Mouse (Mus musculus): ENCODE measurements around the gene Hsd17b2. TPM values are rescaled to one million over a fixed set of nuclear protein-coding genes. Genes with fewer than 3 reads are reported as not detected.
A peak's percentile ranks its signal among the peaks of the same experiment; 100 is the strongest.

Hsd17b2 gene
- polyA plus RNA-seq, 1 experiment from 2014 or later = not detected

GRCm38 (mm10) chr8:117779344-117779743, 77.6 kb downstream of the Hsd17b2 start:
- Histone ChIP-seq H3K36me3 (no peaks in the 10 kb centered on the region), H3K4me3 (no peak overlapping the region), H3K27ac (replicated peaks) (no peak overlapping the region), H3K27me3 (no peaks in the 10 kb centered on the region), H3K9me3 (no peaks in the 10 kb centered on the region), H3K9ac (replicated peaks) (no peak overlapping the region), H3K4me1 (no peaks in the 10 kb centered on the region), H3K4me2 (replicated peaks) (no peak overlapping the region)
- ATAC-seq (replicated peaks) = no peak
- WGBS = 60% methylated on average over 6 of the region's 6 CpGs

GRCm38 (mm10) chr8:117781375-117782129, 79.8 kb downstream of the Hsd17b2 start:
- Histone ChIP-seq H3K36me3 (no peaks in the 10 kb centered on the region), H3K27ac (replicated peaks) (no peak overlapping the region), H3K9me3 (no peaks in the 10 kb centered on the region), H3K9ac (replicated peaks) (no peak overlapping the region), H3K4me1 (no peaks in the 10 kb centered on the region), H3K27me3 (no peaks in the 10 kb centered on the region), H3K4me3 (no peak overlapping the region), H3K4me2 (replicated peaks) (no peak overlapping the region)
- WGBS = 59% methylated on average over 6 of the region's 6 CpGs
- no peak for ATAC-seq (replicated peaks)

- Histone ChIP-seq H3K4me1 (no peaks in the 10 kb centered on the region), H3K4me2 (replicated peaks) (no peak overlapping the region), H3K36me3 (0 out of 2 replicates have a peak, but pooled peaks cover 4% of the 10 kb centered on the region), H3K9ac (replicated peaks) (no peak overlapping the region), H3K9me3 (no peaks in the 10 kb centered on the region), H3K27ac (replicated peaks) (no peak overlapping the region), H3K27me3 (no peaks in the 10 kb centered on the region), H3K4me3 (no peak overlapping the region)
- no peak for ATAC-seq (replicated peaks)
- WGBS = 91% methylated on average over 7 of the region's 7 CpGs
Measured at GRCm38 (mm10) chr8:117783021-117783420, 81.3 kb downstream of the Hsd17b2 start.

DNA sequence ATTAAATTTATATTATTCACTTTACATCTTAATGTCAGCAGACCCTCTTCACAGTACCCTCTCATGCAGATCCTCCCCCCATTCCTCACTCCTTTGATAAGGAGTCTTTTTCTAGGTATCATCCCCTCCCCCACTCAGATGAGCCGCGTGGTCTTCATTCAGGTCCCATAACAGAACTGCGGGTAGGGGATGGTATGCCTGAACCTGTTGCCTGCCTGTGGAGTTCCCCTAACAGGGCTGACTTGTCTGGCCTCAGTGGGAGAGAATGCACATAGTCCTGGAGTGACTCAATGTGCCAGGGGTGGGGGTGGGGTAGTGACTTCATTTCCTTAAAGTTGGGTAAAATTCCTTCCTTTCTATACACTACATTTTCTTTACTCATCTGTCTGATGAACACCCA, 84.7 kb downstream of the Hsd17b2 start:
- H3K27ac ChIP-seq (replicated peaks) = no peak overlapping the region
- WGBS = 94% methylated on average over 3 of the region's 3 CpGs

GRCm38 (mm10) chr8:117792616-117793144, 91.0 kb downstream of the Hsd17b2 start:
- H3K9me3 ChIP-seq = no peaks in the 10 kb centered on the region
- H3K4me1 ChIP-seq = no peaks in the 10 kb centered on the region
- H3K27me3 ChIP-seq = no peaks in the 10 kb centered on the region
- no peak for ATAC-seq (replicated peaks)
- no peak overlapping the region for H3K4me2 ChIP-seq (replicated peaks)
- H3K27ac ChIP-seq (replicated peaks) = no peak overlapping the region
- H3K4me3 ChIP-seq = no peak overlapping the region
- H3K36me3 ChIP-seq = peaks cover 62% of the 10 kb centered on the region
- WGBS = 85% methylated on average over 19 of the region's 19 CpGs
- no peak overlapping the region for H3K9ac ChIP-seq (replicated peaks)

More for the DNA sequence above, 84.7 kb downstream of the Hsd17b2 start:
- Histone ChIP-seq H3K36me3 (peaks cover 30% of the 10 kb centered on the region), H3K9me3 (no peaks in the 10 kb centered on the region), H3K9ac (replicated peaks) (no peak overlapping the region), H3K4me2 (replicated peaks) (no peak overlapping the region), H3K4me1 (no peaks in the 10 kb centered on the region), H3K4me3 (no peak overlapping the region), H3K27me3 (no peaks in the 10 kb centered on the region)
- ATAC-seq (replicated peaks) = no peak

GRCm38 (mm10) chr8:117794581-117794980, 92.9 kb downstream of the Hsd17b2 start:
- no peaks in the 10 kb centered on the region for H3K9me3 ChIP-seq
- H3K4me1 ChIP-seq = no peaks in the 10 kb centered on the region
- H3K9ac ChIP-seq (replicated peaks) = no peak overlapping the region
- ATAC-seq (replicated peaks) = no peak
- H3K36me3 ChIP-seq = peaks cover 53% of the 10 kb centered on the region
- no peak overlapping the region for H3K4me2 ChIP-seq (replicated peaks)
- peak overlapping the region; percentile 37; the same call in 1 of the 2 replicates for H3K27ac ChIP-seq (replicated peaks)
- no peak overlapping the region for H3K4me3 ChIP-seq
- H3K27me3 ChIP-seq = no peaks in the 10 kb centered on the region
- WGBS = 92% methylated on average over 10 of the region's 10 CpGs

- no peaks in the 10 kb centered on the region for H3K27me3 ChIP-seq
- no peaks in the 10 kb centered on the region for H3K9me3 ChIP-seq
- no peak overlapping the region for H3K27ac ChIP-seq (replicated peaks)
- ATAC-seq (replicated peaks) = no peak
- H3K4me3 ChIP-seq = no peak overlapping the region
- peaks cover 17% of the 10 kb centered on the region for H3K4me1 ChIP-seq
- peaks cover 37% of the 10 kb centered on the region for H3K36me3 ChIP-seq
- H3K9ac ChIP-seq (replicated peaks) = no peak overlapping the region
- 93% methylated on average over 15 of the region's 15 CpGs for WGBS
- no peak overlapping the region for H3K4me2 ChIP-seq (replicated peaks)
Measured at GRCm38 (mm10) chr8:117796464-117796863, 94.8 kb downstream of the Hsd17b2 start.

DNA sequence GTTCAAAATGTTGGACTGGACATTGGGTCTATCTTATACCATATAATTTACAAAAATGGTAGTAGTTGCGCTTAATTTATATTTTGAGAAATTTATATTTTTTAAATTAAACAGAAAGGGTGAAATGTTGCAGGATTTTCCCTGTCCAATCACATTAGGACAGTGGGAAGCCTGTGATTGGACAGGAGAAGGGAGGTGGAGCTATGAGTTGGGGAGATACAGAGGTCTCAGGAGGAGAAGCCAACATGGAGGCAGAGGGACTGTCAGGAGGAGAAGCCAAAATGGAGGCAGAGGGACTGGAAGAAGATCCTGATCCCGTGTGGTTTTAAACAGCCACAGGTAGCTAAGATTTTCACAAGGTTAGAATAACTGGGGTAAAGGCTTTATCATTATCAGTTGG, 96.4 kb downstream of the Hsd17b2 start:
- H3K9me3 ChIP-seq = no peaks in the 10 kb centered on the region
- H3K4me1 ChIP-seq = peaks cover 22% of the 10 kb centered on the region
- H3K36me3 ChIP-seq = peaks cover 26% of the 10 kb centered on the region
- H3K4me3 ChIP-seq = no peak overlapping the region
- H3K4me2 ChIP-seq (replicated peaks) = no peak overlapping the region
- ATAC-seq (replicated peaks) = no peak
- no peaks in the 10 kb centered on the region for H3K27me3 ChIP-seq
- H3K9ac ChIP-seq (replicated peaks) = no peak overlapping the region
- WGBS = 93% methylated on average over 2 of the region's 2 CpGs
- H3K27ac ChIP-seq (replicated peaks) = no peak overlapping the region

DNA sequence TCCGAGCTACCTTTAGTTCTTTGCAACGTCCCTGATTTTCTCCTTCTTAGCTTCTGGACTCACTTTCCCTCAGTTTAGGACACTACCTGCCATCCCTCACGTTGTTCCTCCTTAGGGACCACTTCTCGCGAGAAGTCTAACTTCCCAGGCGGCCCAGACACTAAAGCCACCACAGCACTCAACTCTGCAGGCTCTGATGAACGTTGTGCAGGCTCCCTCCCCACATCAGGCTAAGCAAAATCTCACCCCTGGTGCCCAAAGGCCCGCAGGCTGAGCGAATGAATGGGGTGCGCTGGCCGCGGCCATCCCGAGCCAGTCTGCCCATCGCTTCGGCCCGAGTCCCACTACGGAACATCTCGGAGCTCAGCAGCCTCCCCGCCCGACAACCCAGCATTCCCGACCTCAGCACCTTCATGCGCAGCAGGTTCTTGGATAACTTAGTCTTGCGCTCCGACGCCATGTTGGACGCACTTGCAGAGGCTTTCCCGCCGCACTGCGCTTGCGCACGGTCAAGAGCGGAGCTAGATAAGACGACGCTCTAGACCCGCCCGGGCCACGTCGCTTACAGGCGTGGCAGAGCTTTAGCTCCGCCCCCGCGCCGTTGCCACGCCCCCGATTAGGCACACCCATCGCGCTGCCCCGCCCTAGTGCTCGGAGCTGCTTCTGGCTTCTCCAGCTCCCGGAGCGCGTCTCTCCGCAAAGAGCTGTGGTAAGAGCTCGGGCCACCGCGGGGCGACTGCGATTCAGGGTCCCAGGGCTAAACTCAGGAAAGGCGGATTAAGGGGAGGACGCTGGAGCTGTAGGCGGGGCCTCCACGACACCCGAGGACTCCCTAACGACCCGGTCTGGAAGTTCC, 100.0 kb downstream of the Hsd17b2 start, which contains the start of gene Mphosph6:
Gene Mphosph6, minus strand, starts transcription at position 501 of the 856 bp plus-strand sequence.
- peak; percentile 99 for ATAC-seq (replicated peaks)
- no peaks in the 10 kb centered on the region for H3K9me3 ChIP-seq
- no peaks in the 10 kb centered on the region for H3K27me3 ChIP-seq
- H3K27ac ChIP-seq (replicated peaks) = peak within 1 kb of the TSS; percentile 76
- peaks cover 22% of the 10 kb centered on the region for H3K4me1 ChIP-seq
- under 1% methylated on average over 65 of the region's 65 CpGs for WGBS
- peak within 1 kb of the TSS; percentile 60 for H3K4me2 ChIP-seq (replicated peaks)
- peak within 1 kb of the TSS; percentile 67 for H3K4me3 ChIP-seq
- peaks cover 5% of the 10 kb centered on the region; the same call in 1 of the 2 replicates for H3K36me3 ChIP-seq
- peak within 1 kb of the TSS; percentile 66 for H3K9ac ChIP-seq (replicated peaks)

GRCm38 (mm10) chr8:117802299-117802689, 100.6 kb downstream of the Hsd17b2 start:
- Histone ChIP-seq H3K4me3 (peak overlapping the region; percentile 67), H3K4me1 (peaks cover 22% of the 10 kb centered on the region), H3K27me3 (no peaks in the 10 kb centered on the region), H3K36me3 (peaks cover 5% of the 10 kb centered on the region; the same call in 1 of the 2 replicates), H3K9ac (replicated peaks) (peak overlapping the region; percentile 31), H3K9me3 (no peaks in the 10 kb centered on the region), H3K4me2 (replicated peaks) (peak overlapping the region; percentile 60), H3K27ac (replicated peaks) (peak overlapping the region; percentile 56)
- peak; percentile 71 for ATAC-seq (replicated peaks)
- 2% methylated on average over 11 of the region's 11 CpGs for WGBS

GRCm38 (mm10) chr8:117805419-117805818, 103.7 kb downstream of the Hsd17b2 start:
- H3K4me2 ChIP-seq (replicated peaks) = no peak overlapping the region

More at GRCm38 (mm10) chr8:117805419-117805818, 103.7 kb downstream of the Hsd17b2 start:
- WGBS = 82% methylated on average over 5 of the region's 5 CpGs
- H3K36me3 ChIP-seq = no peaks in the 10 kb centered on the region
- H3K4me3 ChIP-seq = no peak overlapping the region
- no peak overlapping the region for H3K9ac ChIP-seq (replicated peaks)
- no peak overlapping the region for H3K27ac ChIP-seq (replicated peaks)
- no peaks in the 10 kb centered on the region for H3K9me3 ChIP-seq
- no peak for ATAC-seq (replicated peaks)
- H3K27me3 ChIP-seq = no peaks in the 10 kb centered on the region
- peaks cover 15% of the 10 kb centered on the region for H3K4me1 ChIP-seq
